Mouse (Mus musculus): ENCODE measurements at regions not wholly inside any gene's neighbourhood (a gene's known extent, or its start where the extent isn't known, plus 50 kb on each side); places are given as distances from the start of the nearest gene placed in this dataset.

DNA sequence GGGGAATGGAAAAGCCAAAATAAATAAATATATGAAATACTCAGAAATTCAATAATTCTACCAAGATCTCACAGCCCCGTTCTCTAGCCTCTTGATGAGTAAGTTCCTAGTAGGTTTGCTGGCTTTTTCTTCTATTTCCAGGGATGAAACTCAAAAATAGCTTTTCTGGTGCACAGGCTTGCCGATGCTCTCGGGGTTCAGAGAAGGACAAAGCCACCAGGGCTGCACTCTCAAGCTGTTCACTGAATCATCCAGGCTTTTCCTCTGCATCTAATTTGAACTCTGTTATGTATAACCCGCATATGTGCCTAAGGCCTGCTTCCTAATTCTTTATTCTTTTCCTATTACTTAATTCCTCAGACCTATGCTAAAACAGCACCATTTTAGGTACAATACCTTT is 197.5 kb upstream of the Fam49a start:
- TF ChIP-seq CTCF (IDR thresholded peaks at IDR 0.05; ENCODE audit: borderline replicate concordance, insufficient read depth, low read depth, low read length) (no peak), POLR2A (IDR thresholded peaks at IDR 0.05; ENCODE audit: borderline replicate concordance, insufficient read depth, low read length) (no peak)
